Mouse (Mus musculus): ENCODE measurements at regions not wholly inside any gene's neighbourhood (a gene's known extent, or its start where the extent isn't known, plus 50 kb on each side); places are given as distances from the start of the nearest gene placed in this dataset.

DNA sequence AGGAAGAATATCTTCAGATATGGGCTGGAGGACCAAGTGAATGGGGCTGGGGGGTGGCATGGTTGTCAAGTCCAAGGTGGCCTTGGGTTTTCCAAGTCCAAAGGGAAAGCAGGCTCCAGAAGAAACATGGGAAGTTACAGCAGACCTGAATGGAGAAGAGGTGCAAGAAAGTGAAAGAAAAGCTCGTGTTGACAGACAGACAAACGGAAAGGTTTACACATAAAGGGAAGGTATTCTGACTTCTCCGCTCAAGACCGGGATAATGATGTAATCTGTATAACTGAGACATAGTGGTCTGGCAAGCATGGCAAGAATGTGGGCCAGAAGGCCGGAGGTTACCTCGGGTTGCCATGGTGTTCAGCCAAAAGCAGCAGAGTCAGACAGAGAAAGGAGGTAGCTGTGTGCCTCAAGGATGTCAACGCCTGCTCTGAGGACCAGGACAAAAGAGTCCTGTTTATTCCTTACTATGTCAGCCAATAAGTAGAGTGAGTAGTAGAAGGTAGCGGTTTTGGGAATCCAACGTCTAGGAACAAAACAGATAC is 50.8 kb upstream of the Elk3 start:
- intact Hi-C loops (cut with DNase I), result no loop called here
- peak; percentile 34 to 40 for DNase-seq

DNA sequence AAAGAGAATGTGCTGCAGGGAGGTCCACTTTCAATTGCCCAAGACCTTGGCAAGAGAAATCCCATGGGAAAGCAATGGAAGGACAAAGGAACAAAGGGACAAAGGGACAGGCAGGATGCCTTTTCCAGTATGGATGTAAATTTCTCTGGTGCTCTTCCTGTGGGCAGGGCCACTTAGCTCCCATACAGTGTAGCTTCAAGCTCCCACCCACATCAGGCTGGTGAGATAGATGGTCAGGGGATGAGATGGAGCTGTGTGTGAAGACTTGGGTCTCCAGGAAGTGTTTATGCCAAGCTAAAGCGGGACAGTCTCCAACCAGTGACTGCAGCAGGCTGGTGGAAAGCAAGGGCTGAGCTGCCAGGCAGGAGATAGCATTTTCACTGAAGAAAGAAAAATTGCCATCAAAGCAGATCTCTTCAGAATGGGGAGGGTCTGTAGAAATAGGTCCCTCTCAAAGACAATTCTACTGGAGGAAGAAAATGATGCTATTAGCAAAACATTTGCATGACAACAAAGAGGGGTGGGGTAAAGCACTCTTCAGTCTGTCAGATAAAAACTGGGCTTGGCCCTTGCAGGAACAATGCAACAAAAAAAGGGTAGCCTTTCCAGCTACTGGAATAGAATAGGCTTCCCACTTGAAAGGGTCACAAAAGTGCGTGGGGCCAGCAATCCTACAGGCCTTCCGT is 53.3 kb upstream of the Elk3 start:
- intact Hi-C loops (cut with DNase I), result no loop called here
- DNase-seq, result no peak

DNA sequence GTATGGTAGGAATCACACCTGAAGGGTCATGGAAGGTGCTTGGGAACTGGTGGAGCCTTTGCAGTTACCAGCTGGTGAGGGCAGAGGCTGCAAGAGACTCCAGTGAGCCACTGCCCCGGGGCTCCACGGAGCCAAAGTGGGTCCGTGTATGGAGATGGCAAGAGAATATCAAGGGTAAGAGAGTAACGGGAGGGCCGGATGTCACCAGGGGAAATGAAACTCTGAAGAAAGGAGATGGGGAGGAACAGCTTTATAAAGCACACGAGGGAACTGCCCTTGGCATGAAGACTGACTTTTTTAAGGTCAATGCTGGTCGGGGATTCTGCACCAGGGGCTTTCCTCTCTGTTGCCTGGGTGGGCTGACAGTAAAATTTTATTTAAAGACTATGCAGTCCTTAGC is 53.9 kb upstream of the Elk3 start:
- no peak for DNase-seq
- intact Hi-C loops (cut with DNase I), result no loop called here

DNA sequence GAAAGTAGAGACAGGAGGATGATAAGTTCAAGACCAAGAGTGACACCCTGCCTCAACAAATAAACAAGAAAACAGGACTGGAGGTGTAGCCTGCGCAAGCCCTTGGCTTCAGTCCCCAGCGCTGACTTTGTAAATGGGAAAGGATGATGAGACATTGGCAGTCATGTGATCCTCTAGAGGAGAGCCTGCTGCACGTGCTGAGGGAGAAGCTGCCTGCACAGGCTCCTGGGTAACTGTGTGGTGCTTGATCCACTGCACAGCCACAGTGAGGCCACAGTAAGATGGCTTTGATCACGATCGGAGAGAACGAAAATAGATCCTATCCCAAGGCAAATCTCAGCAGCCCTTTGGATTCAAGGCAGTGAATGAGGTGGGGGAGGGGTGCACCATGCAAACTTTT is 54.4 kb upstream of the Elk3 start:
- intact Hi-C loops (cut with DNase I), result no loop called here
- DNase-seq, result no peak

DNA sequence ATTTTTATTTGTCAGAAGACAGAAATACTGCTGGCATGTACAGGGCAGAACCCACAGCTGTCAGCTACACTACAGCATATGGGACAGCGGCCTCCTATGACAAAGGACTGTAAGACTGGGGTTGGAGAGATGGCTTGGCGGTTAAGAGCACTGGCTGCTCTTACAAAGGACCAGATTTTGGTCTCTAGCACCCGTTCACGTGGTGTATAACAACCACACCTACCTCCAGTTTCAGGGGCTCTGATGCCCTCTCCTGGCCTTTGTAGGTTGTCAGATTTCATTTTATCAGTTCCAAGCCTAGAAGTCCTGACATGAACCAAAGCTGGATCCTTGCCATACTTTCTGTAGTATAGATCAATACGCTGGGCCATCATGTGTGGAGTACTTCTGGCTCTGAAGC is 54.9 kb upstream of the Elk3 start:
- no peak for DNase-seq
- intact Hi-C loops (cut with DNase I), result no loop called here

DNA sequence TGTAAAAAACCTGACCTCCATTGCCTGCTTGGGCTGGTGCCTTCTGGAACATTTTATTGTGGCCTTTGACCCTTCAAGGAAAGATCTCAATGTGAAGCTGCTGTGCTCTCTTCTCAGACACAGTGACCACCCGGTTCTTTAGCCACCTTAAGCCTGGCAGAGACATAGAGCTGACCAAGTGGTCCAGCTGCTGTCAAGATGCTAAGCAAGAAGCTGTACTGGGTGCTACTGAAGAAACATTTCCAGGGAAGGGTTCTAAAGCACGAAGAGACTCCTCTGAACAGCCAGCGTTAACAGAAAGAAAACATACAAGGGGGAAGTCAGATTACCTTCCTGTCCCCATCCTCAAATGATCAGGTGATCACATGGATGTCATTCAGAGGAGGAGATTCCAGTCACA is 58.8 kb upstream of the Elk3 start:
- no peak for DNase-seq
- intact Hi-C loops (cut with DNase I), result loop anchor here (5.0 kb wide), 1 partner anchor 77 kb away; no protein-coding TSS in a partner anchor

DNA sequence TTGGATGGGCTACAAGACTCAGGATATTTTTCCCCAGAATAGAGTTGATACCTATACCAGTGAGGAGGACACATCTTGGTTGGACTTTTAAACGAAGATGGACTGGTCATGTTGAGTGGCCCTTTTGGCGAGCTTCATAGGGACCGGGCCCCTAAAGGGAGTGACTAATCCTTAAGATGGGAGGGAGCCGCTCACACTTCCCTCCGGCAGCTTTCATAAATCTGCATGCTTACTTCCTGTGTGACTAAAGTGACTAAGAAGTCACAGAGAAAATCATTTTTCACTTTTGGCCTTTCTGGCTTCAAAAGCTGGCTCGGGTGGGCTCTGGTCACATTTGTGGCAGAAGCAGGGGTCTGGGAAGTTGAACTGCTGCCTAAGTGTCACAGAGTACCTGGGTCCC is 59.4 kb upstream of the Elk3 start:
- intact Hi-C loops (cut with DNase I), result loop anchor here (5.0 kb wide), 1 partner anchor 78 kb away; no protein-coding TSS in a partner anchor
- no peak for DNase-seq

DNA sequence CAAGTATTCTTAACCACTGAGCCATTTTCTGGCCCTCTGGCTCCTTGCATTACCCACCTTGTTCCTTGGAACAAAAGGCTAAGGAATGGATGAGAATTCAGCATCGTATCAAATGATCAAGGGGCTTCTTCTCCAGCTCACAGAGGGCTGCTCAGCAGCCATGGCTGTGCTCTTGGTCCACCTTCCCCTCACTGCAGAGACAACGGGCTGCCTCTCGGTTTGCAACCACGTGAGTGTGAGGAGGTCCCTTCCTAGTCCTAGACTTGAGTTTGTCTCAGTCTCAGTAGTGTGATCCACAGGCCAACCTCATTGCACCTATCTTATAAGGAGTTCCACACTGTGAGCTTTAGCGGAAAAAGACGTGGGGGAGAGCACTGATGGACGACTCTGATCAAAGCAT is 61.3 kb upstream of the Elk3 start:
- no peak for DNase-seq
- intact Hi-C loops (cut with DNase I), result loop anchor here (5.0 kb wide), 1 partner anchor 80 kb away; no protein-coding TSS in a partner anchor

DNA sequence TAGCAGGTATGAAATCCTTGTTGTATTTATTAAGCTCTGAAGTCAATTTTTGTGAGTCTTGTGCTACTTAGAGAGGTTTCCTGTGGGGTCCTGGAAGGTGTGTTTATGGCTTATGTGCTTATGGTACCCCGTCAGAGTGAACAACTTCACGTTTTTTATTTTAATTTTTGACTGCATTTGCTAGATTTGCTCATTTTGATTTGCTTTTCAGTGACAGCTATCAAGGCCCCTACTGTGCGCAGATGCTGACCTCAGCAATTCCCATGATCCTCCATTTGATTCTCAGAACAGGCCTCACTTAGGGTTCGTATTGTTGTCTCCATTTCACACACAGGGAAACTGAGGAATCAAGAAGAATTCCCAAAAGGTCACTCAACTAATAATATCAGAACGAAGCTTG is 62.3 kb upstream of the Elk3 start:
- intact Hi-C loops (cut with DNase I), result loop anchor here (5.0 kb wide), 1 partner anchor 81 kb away; no protein-coding TSS in a partner anchor

DNA sequence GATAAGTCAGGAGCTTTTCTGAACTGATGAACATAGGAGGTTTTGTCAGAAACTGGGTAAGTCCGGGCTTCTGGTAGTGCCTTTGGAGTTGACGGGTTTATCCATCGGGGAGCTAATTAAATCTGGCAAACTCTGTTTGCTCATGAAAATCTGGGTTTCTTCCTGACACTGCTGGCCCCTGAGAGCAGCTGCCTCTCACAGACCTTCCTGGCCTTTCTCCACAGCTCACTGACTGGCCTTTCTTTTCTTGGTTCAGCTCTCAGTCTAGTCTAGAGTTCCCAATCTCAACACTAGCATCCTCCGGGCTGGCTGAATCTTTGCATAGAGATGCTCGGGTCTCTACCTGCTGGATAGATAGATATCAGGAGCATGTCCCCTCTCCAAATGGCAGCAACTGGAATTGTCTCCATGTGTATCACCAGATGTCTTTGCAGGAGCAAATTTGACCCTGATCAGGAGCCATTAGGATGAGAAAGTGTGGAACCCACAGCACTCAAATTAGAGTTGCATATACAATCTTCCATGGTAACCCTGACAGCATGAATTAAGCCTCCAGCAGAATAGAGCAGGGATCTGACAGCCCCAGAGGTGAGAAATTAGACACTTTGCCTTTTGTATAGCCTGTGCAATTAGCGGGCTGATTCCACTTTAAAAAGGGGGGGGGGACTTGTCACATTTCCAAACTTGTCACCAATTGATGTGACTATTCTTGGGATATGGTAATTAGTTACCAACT is 63.2 kb upstream of the Elk3 start:
- intact Hi-C loops (cut with DNase I), result loop anchor here (2.0 to 5.0 kb wide), 2 partner anchors 45 to 82 kb away; no protein-coding TSS in a partner anchor
- DNase-seq, result no peak

More for the DNA sequence above, 62.3 kb upstream of the Elk3 start:
- no peak for DNase-seq

DNA sequence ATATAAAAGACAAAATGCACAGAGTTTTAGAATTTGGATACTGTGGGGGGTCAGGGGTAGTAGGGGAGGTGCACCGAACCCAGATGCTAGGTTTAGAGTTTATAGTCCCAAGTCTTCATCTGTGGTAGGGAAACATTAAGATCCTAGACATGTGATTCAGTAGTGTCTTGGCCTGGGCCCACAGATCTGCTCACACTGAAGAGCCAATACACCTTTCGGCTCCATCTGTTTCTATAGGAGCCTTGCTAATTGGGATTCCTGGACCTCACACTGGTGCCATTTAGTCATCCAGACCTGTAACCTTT is 63.7 kb upstream of the Elk3 start:
- intact Hi-C loops (cut with DNase I), result loop anchor here (2.0 to 5.0 kb wide), 2 partner anchors 44 to 82 kb away; no protein-coding TSS in a partner anchor
- no peak for DNase-seq

DNA sequence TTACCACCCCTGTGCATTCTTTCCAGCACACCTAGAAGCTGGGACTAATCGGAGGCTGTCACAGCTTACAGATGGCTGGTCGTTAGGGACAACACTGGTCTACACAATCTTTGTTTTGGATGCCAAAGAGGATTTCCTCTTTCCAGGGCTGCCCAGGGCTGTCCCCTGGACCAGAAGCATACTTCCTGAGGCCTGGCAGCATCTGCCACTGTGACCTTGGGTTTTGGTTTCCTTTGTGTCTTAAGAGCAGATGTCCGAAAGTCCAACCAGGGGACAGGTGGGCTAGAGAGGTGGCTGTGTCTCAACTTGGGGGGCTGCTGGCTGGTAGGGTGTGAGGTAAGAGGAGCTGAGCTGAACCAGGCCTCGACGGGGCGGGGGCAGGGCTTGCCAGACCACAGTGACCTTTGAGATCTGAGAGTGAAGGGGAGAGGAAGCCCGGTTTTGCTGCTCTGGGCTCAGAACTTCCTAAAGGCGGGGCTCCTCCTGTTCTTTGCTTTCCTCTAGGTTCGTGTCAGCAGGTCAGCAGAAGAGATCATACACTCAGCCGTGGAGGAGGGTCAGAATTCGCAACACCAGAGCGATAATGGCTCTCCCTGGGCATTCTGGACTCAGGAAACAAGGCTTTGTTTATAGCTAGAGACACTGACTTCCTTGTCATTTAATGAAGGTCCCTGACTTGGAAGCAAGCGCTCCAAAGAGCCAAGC is 64.2 kb upstream of the Elk3 start:
- peak; percentile 50 to 59 for DNase-seq

DNA sequence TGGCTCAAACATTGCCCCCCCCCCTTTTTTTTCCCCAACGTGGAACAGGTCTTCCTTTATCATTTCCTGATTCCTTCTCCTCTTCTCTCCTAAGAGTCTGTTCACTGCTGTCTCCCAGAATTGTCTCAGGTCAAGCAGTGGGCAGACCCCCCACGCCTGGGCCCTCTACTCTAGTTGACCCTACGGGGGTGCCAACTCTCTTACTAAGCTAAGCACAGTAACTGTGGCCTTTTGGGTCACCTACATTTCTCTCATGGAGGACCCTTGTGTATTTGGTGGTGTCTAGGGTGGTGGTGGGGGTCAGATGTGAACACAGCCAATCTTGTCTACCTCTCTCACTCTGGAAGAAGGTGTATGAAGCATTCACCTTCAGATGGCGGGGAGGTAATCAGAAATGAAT is 64.8 kb upstream of the Elk3 start:
- DNase-seq, result no peak
- intact Hi-C loops (cut with DNase I), result loop anchor here (1.0 to 2.0 kb wide), 2 partner anchors 39 to 43 kb away; no protein-coding TSS in a partner anchor

More for the DNA sequence above, 64.2 kb upstream of the Elk3 start:
- intact Hi-C loops (cut with DNase I), result loop anchor here (2.0 kb wide), 1 partner anchor 44 kb away; no protein-coding TSS in a partner anchor

DNA sequence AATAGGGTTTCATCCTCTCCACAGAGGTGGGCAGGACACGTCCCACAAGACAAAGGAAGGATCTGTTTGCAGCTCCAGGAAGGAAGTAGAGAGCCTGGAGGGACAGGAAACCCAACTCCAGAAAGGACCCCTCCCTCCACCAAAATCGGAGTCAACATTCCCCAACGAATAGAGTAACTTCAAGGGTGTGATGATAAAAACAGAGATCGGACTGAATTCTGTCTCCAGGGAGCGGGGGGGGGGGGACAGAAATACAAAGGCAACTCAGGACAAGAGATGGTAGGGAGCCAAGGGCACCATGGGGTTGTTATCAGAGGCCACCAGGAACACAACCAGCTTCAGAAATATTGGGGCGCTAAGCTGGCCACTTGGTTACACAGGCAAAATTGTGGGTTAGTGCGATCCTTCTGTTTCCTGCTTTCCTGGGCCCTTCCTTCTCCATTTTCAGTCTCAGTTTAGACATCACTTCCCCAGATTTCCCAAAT is 65.6 kb upstream of the Elk3 start:
- intact Hi-C loops (cut with DNase I), result loop anchor here (1.0 kb wide), 1 partner anchor 40 kb away; no protein-coding TSS in a partner anchor
- DNase-seq, result peak; percentile 30 to 41

DNA sequence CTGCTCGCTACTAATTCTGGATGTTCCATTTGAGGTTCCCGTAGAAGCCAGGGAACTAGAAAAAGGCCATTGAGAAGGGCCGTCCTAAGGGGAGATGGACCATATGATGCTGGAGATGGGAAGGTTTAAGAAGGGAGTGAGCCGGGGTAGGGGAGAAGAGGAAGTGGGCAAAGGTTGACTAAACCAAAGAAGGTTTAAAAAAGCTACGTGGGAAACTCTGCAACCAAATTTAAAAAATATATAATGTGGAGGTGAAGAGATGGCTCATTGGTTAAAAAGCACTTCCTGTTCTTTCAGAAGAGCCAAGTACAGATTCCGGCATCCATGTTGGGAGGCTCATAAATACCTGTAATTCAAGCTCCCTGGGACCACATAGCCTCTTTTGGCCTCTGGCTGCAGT is 63.9 kb upstream of the Lta4h start:
- DNase-seq, result no peak
- intact Hi-C loops (cut with DNase I), result no loop called here

DNA sequence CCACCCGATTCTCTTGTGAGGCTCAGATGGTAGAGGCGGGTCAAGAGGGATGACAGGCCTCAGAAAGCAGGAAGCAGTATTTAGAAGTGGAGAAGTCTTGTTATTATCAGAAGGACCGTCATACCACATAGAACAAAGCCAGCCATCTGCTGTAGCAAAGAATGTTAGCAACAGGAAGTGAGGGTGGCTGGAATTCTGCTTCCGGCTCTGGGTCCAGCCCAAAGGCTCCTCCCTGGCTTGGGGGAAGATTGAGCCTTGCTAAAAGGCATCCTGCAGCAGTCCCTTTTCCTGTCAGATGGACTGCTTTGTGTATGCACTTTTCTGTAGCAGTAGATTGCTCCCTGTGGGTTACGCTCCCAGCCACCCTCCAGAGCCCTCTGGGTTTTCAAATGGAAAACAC is 61.9 kb upstream of the Lta4h start:
- peak; percentile 44 to 66 for DNase-seq
- intact Hi-C loops (cut with DNase I), result no loop called here

DNA sequence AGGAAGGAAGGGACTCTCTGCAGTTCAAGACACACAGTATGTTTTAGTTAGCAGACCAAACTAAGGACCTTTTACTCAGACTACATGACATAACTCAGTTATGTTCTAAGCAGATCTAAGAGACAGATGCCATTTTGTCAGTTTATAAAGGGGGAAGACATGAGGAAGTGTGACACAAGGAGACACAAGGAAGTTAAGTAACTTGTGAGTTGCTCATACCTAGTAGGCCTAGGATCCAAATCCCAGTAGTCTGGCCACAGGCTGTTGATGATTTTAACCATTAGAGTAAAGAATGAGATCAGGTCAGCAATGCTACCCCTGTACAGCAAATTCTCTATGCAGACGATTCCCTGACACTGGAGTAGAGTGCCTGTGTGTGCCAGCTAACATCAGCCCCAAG is 59.3 kb upstream of the Lta4h start:
- no peak for DNase-seq
- intact Hi-C loops (cut with DNase I), result no loop called here

DNA sequence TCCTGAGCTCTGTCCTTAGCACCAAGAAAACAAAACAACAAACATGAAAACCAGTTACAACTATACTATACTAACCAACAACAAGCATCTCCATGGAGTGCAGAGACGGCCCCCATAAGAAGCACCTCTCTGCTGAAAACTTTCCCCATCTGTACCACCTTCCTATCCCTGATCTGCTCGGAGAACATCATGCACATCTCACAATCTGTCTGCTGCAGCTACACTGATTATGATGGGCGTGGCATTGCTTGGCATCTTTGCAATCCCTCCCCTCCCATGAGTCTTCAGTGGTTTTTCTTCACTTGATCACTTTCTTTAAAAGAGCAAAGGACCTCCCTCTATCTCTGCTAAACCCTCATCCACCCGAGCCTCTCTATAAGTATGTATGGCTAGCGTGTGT is 55.5 kb upstream of the Lta4h start:
- intact Hi-C loops (cut with DNase I), result no loop called here
- DNase-seq, result no peak

DNA sequence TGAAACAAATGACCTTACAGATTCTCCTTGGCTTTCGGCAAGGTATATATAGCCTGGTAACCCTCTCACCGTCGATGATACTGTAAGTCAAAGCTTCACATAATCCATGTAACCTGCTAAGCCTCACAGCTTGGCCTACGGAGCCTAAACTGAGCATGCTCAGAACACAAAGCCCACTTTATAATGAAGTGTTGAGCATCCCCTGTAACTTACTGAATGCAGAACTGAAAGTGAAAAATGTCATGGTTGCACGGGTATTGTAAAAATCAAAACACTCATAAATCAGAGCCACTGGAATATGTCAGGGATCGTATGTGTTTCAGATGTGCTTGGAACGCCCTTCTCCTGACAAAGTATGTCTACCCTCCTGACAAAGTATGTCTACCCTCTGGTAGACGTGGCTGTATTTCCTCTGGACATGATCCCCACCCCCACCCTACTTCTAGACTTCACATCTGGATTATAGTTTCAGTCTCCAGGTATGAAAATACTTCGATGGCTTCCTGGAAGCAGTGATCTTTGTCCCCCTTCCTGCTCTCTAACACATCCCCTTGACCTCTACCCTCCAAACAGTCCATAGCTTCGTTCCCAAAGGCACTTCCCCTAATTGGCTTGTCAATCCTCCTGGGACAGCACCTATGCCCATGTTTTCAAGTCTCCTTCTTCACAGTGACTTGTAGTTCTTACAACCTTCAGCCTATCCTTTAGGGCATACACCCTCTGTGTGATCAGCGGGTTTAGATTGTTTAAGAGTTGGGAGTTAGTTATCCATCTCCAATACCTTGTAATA is 54.5 kb upstream of the Lta4h start:
- intact Hi-C loops (cut with DNase I), result no loop called here
- no peak for DNase-seq

Measured in heart, postnatal 10 days (tissue).